Mouse (Mus musculus): Measurements from ENCODE around the gene Tmem123.

The Tmem123 gene

GRCm38 (mm10) chr9:7829531-7830528 is 66.0 kb downstream of the Tmem123 start:
- DNase-seq (ENCODE audit: low spot score) = peak; percentile 58

GRCm38 (mm10) chr9:7833421-7833820 is 69.6 kb downstream of the Tmem123 start:
- no peak for DNase-seq (ENCODE audit: low spot score)

- DNase-seq (ENCODE audit: low spot score) = no peak
Observed at GRCm38 (mm10) chr9:7835302-7835701, 71.5 kb downstream of the Tmem123 start.

GRCm38 (mm10) chr9:7836331-7836730 is 72.5 kb downstream of the Tmem123 start:
- DNase-seq (ENCODE audit: low spot score) = peak; percentile 54

DNA sequence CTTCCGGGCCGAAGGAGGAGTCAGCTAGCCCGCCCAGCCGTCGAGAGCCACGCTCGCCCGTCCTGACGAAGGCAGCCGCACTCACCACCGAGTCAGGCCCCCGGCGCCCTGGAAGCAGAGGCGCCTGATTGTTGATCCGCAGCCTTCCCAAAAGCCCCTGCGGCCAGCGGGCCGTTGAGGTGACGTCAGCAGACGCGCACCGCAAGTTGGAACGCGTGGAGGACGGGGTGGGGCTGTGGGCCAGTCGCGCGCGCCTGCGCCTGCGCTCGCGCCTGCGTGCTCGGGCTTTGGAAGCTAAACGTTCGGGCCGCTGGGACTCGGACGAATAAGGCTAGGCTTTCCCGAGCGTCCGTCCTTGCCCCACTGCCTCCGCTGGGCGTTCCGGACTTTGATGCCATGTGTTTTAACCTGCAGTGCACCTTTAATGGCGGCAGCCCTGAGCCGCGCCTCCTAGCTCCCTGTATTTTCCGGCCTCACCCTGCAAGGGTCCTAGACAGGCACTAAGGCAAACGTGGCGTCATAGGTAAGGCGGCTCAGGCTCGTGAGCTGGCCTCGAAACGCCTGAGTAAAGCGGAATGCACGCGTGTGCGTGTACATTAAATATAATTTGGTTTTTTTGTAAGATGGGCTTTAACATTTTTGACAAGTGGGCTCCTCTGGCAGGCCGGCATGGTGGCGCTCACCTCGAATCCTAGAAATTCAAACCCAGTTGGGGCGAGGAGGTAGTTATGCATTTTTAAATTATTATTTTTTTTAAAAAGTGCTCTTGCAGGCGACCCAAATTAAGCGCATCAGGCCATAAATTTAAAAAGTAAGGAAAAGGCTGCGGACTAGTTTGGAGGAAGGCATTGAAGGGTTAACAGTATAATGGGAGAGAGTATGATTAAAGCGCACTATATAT is 73.3 kb downstream of the Tmem123 start, which contains the start of gene Birc2:
TSS of gene Birc2 (minus strand) at position 160 of the 901 bp plus-strand sequence.
- DNase-seq (ENCODE audit: low spot score) = peak; percentile 93

DNA sequence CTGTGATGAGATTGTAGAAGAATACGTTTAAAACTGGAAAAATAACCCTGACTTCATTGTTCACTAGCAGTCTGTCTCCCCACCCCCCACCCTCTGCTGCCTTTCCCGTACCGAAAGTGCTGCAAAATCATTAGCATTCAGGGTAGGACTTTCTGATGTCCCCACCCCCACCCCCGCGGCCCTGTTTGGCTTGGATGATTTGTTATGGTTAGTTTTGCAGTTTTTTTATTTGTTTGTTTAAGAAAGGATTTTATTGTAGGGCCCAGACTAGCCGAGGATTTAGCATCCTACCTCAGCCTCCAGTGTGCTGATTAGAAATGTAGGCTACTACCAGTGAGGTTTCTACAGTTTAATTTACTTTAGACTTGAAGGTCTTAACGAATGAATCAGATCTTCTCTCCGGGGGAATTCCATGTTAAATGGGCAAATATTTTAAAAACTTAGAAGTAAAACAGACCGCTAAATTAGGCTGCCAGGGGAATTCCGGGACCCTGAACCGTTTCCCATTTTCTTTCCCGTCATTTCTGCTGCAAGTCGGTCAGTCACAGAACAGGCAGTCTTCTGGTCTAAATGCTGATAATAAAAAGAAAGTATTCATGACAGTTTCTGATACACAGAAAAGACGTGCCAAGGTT is 74.1 kb downstream of the Tmem123 start:
- peak; percentile 51 for DNase-seq (ENCODE audit: low spot score)

- no peak for DNase-seq (ENCODE audit: low spot score)
Observed at GRCm38 (mm10) chr9:7841221-7841620, 77.4 kb downstream of the Tmem123 start.
